Mouse (Mus musculus): ENCODE data around the gene Amd1. TPM values are rescaled to one million over a fixed set of nuclear protein-coding genes. Genes with fewer than 3 reads are reported as not detected.
"Not testable (repeated sequence)": the region's sequence is repeated elsewhere in the genome, so short reads cannot be mapped to it uniquely, and the experiment has no call there.

The Amd1 gene
- total and polyA plus RNA-seq, 2 experiments from 2014 or later, result 34.3 to 53.2 TPM

DNA sequence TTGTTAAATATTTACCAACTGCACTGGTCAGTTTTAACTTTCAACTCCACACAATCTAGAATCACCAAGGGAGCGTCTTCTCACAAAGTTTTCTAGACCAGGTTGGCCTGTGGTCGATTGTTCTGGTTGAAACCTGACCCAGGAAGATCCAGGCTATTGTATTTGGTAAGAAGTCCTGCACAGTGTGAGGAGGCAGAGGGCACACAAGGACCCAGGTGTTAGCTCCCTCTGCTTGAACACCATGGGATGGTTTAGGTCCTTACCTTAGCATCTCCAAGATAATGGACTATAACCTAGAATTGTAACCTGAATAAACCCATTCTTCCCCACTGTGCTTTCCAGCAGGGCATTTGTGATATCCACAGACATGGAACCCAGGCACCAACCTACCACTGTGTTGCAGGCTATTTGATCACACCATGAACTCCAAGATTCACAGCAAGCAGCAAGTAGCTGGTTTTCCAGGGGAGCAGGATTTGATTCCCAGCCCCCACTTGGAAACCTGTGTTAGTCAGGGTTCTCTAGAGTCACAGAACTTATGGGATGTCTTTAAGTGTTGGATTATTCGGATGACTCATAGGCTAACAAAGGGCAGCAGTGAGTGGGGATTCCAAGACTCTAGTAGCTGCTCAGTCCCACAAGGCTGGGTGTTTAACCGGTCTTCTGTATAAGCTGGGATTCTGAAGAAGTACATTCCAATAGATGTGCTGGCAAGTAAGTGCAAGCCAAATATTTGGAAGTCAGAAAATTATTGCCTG is 6.0 kb upstream of the Amd1 start:
- Histone ChIP-seq H3K9me3 (ENCODE audit: low read length) (no peaks in the 10 kb centered on the region), H3K36me3 (ENCODE audit: insufficient read depth, low read length) (no peaks in the 10 kb centered on the region), H3K4me1 (ENCODE audit: insufficient read depth, low read length) (no peaks in the 10 kb centered on the region), H3K4me2 (ENCODE audit: low read depth, low read length, poor library complexity, severe bottlenecking) (no peak overlapping the region), H3K27ac (ENCODE audit: low read depth, low read length) (no peak overlapping the region), H3K27me3 (ENCODE audit: insufficient read depth, low read length) (no peaks in the 10 kb centered on the region), H3K9ac (replicated peaks; ENCODE audit: low read length, poor library complexity, severe bottlenecking) (no peak overlapping the region), H3K4me3 (ENCODE audit: low read depth, low read length) (no peak overlapping the region)
- no peak for ATAC-seq (ENCODE audit: low FRiP score)
- no peak for TF ChIP-seq CTCF (IDR thresholded peaks at IDR 0.05)
- WGBS, result 56% methylated on average over 4 of the region's 4 CpGs
- DNase-seq (ENCODE audit: low spot score), result no peak

DNA sequence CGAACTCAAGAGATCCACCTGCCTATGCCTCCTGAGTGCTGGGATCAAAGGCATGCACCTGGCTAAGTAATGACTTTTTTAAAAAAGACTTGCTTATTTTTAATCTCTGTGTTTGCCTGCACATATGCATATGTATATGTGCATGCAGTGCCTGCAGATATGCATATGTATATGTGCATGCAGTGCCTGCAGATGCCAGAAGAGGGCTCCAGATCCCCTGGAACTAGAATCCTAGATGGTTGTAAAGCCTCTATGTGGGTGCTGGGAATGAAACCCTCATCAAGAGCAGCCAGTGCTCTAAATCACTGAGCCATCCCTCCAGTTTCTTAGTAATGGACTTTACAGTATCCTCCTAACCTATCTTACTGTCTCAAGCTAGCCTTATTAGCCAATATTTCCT is 4.0 kb upstream of the Amd1 start:
- H3K4me3 ChIP-seq (ENCODE audit: low read depth, low read length), result no peak overlapping the region
- no peaks in the 10 kb centered on the region for H3K4me1 ChIP-seq (ENCODE audit: insufficient read depth, low read length)
- H3K9ac ChIP-seq (replicated peaks; ENCODE audit: low read length, poor library complexity, severe bottlenecking), result no peak overlapping the region
- H3K27me3 ChIP-seq (ENCODE audit: insufficient read depth, low read length), result no peaks in the 10 kb centered on the region
- TF ChIP-seq CTCF (IDR thresholded peaks at IDR 0.05), result peak; percentile 24; the same call in 1 of the 2 replicates
- no peak overlapping the region for H3K27ac ChIP-seq (ENCODE audit: low read depth, low read length)
- H3K9me3 ChIP-seq (ENCODE audit: low read length), result no peaks in the 10 kb centered on the region
- DNase-seq (ENCODE audit: low spot score), result no peak
- 100% methylated on average over 1 of the region's 1 CpGs for WGBS
- H3K4me2 ChIP-seq (ENCODE audit: low read depth, low read length, poor library complexity, severe bottlenecking), result no peak overlapping the region
- no peaks in the 10 kb centered on the region for H3K36me3 ChIP-seq (ENCODE audit: insufficient read depth, low read length)
- no peak for ATAC-seq (ENCODE audit: low FRiP score)

DNA sequence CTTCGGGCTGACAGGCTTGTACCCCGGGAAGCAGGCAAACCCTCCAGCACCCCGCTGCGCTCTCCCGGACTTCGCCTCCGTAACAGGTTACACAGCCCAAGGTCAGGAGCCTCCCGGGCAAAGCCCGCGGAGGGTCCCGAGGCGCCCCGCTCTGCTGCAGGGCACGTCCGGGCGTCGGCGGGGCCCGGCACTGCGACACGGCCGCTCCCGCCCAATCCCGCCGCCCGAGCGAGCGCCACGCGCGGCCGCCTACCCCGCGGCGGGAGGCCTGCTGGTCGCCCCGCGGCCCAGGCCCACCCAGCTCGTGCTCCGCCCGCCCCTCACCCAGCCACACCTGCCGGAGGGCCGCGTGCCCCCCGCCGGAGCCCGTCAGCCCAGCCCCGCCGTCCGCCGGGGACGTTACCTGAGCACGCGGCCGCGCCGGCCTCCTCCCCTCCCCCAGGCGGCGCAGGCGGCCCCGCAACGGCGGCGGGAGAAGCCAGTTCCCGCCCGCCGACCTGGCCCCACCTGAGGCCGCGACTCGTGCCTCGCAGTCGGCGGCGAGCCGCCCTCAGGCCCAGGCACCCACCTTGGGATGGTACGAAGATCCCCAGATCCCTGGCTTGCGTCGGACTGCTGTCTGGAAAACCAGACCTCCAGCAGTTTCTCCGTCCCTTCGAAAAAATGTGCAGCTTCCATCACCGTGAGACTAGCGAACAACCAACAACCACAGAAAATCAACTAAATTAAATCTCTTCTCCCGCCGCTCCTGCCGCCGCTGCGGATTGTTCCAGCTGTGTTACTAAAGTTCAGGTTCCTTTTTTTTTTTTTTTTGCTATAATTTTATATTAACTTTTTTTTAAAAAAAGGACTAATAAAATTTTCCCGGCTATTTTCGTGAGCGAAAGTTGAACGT is 558 bp downstream of the Amd1 start:
- peak overlapping the region; percentile 96 for H3K4me3 ChIP-seq (ENCODE audit: low read depth, low read length)
- not testable (repeated sequence) for H3K36me3 ChIP-seq (ENCODE audit: insufficient read depth, low read length); H3K27me3 ChIP-seq (ENCODE audit: insufficient read depth, low read length); H3K9me3 ChIP-seq (ENCODE audit: low read length)
- peak; percentile 22 for ATAC-seq (ENCODE audit: low FRiP score)
- peak overlapping the region; percentile 65 for H3K4me2 ChIP-seq (ENCODE audit: low read depth, low read length, poor library complexity, severe bottlenecking)
- peak overlapping the region; percentile 88 for H3K27ac ChIP-seq (ENCODE audit: low read depth, low read length)
- 0 out of 2 replicates have a peak, but pooled peaks cover 10% of the 10 kb centered on the region for H3K4me1 ChIP-seq (ENCODE audit: insufficient read depth, low read length)
- WGBS, result under 1% methylated on average over 48 of the region's 91 CpGs
- peak; percentile 15 for DNase-seq (ENCODE audit: low spot score)
- H3K9ac ChIP-seq (replicated peaks; ENCODE audit: low read length, poor library complexity, severe bottlenecking), result peak overlapping the region; percentile 93

DNA sequence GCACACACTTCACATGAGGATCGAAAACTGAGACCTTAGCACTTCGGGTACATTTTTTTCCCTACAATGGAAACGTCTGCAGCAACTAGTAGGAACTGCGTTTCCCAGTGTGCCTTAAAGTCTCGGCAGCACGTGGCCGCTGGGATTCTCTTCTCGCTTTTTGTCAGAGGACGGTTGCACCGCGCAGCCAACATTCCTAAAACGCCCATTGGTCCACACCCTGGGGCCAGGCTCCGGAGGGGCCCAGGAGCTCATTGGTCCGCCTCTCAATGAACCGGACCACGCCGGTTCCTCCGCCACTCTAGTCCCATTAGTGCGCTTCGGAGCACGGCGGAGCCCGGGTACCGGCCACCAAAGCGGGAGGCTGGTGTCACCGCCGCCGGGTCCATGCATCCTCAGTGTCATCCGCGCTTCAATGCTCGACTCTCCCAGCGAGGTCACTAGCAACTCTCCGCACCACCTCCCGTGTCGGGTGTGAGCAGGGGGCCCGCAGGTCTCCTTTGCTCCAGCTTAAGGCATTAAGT is 1.3 kb downstream of the Amd1 start:
- Histone ChIP-seq H3K4me3 (ENCODE audit: low read depth, low read length) (peak overlapping the region; percentile 96), H3K4me2 (ENCODE audit: low read depth, low read length, poor library complexity, severe bottlenecking) (peak overlapping the region; percentile 65), H3K4me1 (ENCODE audit: insufficient read depth, low read length) (0 out of 2 replicates have a peak, but pooled peaks cover 10% of the 10 kb centered on the region), H3K9ac (replicated peaks; ENCODE audit: low read length, poor library complexity, severe bottlenecking) (peak overlapping the region; percentile 93), H3K27ac (ENCODE audit: low read depth, low read length) (peak overlapping the region; percentile 88), H3K36me3 (ENCODE audit: insufficient read depth, low read length) (no peaks in the 10 kb centered on the region), H3K9me3 (ENCODE audit: low read length) (no peaks in the 10 kb centered on the region), H3K27me3 (ENCODE audit: insufficient read depth, low read length) (no peaks in the 10 kb centered on the region)
- DNase-seq (ENCODE audit: low spot score) (peak; percentile 96), ATAC-seq (ENCODE audit: low FRiP score) (peak; percentile 86)
- no peak for TF ChIP-seq CTCF (IDR thresholded peaks at IDR 0.05)
- 0% methylated on average over 36 of the region's 36 CpGs for WGBS

DNA sequence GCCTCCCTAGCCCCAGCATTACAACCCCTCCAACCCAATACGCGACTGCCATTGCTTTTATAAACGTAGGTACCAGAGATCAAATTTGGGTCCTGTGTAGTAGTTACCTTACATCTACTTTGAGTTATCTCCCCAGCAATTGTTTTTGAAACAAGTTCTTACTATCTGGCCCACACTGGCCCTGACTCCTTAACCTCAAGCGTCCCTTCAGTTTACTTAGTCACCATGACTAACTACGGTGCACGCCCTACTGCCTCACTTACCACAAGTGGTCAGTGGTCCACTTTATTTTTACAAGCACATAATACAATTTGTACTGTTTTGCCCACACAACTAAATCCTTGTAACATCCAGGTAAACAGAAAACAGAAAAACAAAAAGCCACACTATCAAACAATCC is 9.3 kb downstream of the Amd1 start:
- no peak for TF ChIP-seq CTCF (IDR thresholded peaks at IDR 0.05)
- Histone ChIP-seq H3K9ac (replicated peaks; ENCODE audit: low read length, poor library complexity, severe bottlenecking) (no peak overlapping the region), H3K36me3 (ENCODE audit: insufficient read depth, low read length) (peaks cover 3% of the 10 kb centered on the region; the same call in 1 of the 2 replicates), H3K9me3 (ENCODE audit: low read length) (no peaks in the 10 kb centered on the region), H3K27ac (ENCODE audit: low read depth, low read length) (no peak overlapping the region), H3K4me1 (ENCODE audit: insufficient read depth, low read length) (no peaks in the 10 kb centered on the region), H3K27me3 (ENCODE audit: insufficient read depth, low read length) (no peaks in the 10 kb centered on the region), H3K4me3 (ENCODE audit: low read depth, low read length) (no peak overlapping the region), H3K4me2 (ENCODE audit: low read depth, low read length, poor library complexity, severe bottlenecking) (no peak overlapping the region)
- DNase-seq (ENCODE audit: low spot score) (no peak), ATAC-seq (ENCODE audit: low FRiP score) (no peak)
- 96% methylated on average over 6 of the region's 6 CpGs for WGBS

Measured in midbrain, postnatal 0 days (tissue).